Mouse (Mus musculus) intestine, embryonic 15.5 days (tissue): Measurements from ENCODE around the gene Gm10428. TPM values are rescaled to one million over a fixed set of nuclear protein-coding genes. Genes with fewer than 3 reads are reported as not detected.
"Not testable (repeated sequence)": the region's sequence is repeated elsewhere in the genome, so short reads cannot be mapped to it uniquely, and the experiment has no call there.

ENCODE experiments used
- ATAC-seq: fragments of 200-750 bp; cut with Nextera tagmentation; 2 replicates; pipeline ENCODE4 v1.8.0; 2017; ENCODE audit warnings: moderate TSS enrichment, moderate library complexity
- H3K27ac ChIP-seq: fragments of 300-500 bp; sonication (generic); 2 replicates; pipeline ENCODE4 v1.5.1; 2015; ENCODE audit warnings: mild to moderate bottlenecking, inconsistent platforms
- H3K27me3 ChIP-seq: fragments of 300-500 bp; sonication (generic); replicated peaks from 2 replicates; pipeline ENCODE4 v1.6.1; 2015; ENCODE audit warnings: inconsistent platforms
- H3K36me3 ChIP-seq: fragments of 300-500 bp; sonication (generic); 2 replicates; pipeline ENCODE4 v1.6.1; 2015; ENCODE audit warnings: inconsistent platforms
- H3K4me1 ChIP-seq: fragments of 300-500 bp; sonication (generic); replicated peaks from 2 replicates; pipeline ENCODE4 v1.6.1; 2015; ENCODE audit warnings: inconsistent platforms
- H3K4me2 ChIP-seq: fragments of 300-500 bp; sonication (generic); replicated peaks from 2 replicates; pipeline ENCODE4 v1.6.1; 2015; ENCODE audit warnings: mild to moderate bottlenecking, inconsistent platforms
- H3K4me3 ChIP-seq: fragments of 300-500 bp; sonication (generic); replicated peaks from 2 replicates; pipeline ENCODE4 v1.5.1; 2015; ENCODE audit warnings: inconsistent platforms
- H3K9ac ChIP-seq: fragments of 300-500 bp; sonication (generic); 2 replicates; pipeline ENCODE4 v1.6.1; 2015; ENCODE audit warnings: inconsistent platforms
- H3K9me3 ChIP-seq: fragments of 300-500 bp; sonication (generic); 2 replicates; pipeline ENCODE4 v1.6.1; 2016; ENCODE audit warnings: inconsistent platforms
- WGBS: fragments of 180-500 bp; shearing (Covaris S2); methylation state at CpG from one replicate; pipeline ENCODE4 v1.1.7; 2015; 5-methylcytosine and 5-hydroxymethylcytosine counted together
- polyA plus RNA-seq: library from polyadenylated mRNA; unstranded; fragments of >200 nt; fragmentation: Nextera tagmentation; extraction: Ambion mirVana; gene quantifications from 2 replicates; pipeline ENCODE4 v1.2.1, GENCODE M21; 2015

Gene Gm10428
- polyA plus RNA-seq, 1 experiment from 2014 or later, result not detected

GRCm38 (mm10) chr11:62747227-62747626, 5.7 kb upstream of the Gm10428 start:
- H3K27ac ChIP-seq, result no peak overlapping the region
- no peak for ATAC-seq
- H3K27me3 ChIP-seq, result peaks cover 5% of the 10 kb centered on the region; the same call in 1 of the 2 replicates
- H3K4me2 ChIP-seq, result no peak overlapping the region
- WGBS, result 66% methylated on average over 9 of the region's 9 CpGs
- no peaks in the 10 kb centered on the region for H3K36me3 ChIP-seq
- no peak overlapping the region for H3K9ac ChIP-seq
- no peak overlapping the region for H3K4me3 ChIP-seq
- 0 out of 2 replicates have a peak, but pooled peaks cover 2% of the 10 kb centered on the region for H3K4me1 ChIP-seq
- no peaks in the 10 kb centered on the region for H3K9me3 ChIP-seq

- H3K36me3 ChIP-seq, result no peaks in the 10 kb centered on the region
- no peak overlapping the region for H3K9ac ChIP-seq
- WGBS, result 81% methylated on average over 4 of the region's 4 CpGs
- H3K9me3 ChIP-seq, result no peaks in the 10 kb centered on the region
- 0 out of 2 replicates have a peak, but pooled peaks cover 2% of the 10 kb centered on the region for H3K4me1 ChIP-seq
- peaks cover 5% of the 10 kb centered on the region; the same call in 1 of the 2 replicates for H3K27me3 ChIP-seq
- ATAC-seq, result no peak
- no peak overlapping the region for H3K27ac ChIP-seq
- no peak overlapping the region for H3K4me3 ChIP-seq
- no peak overlapping the region for H3K4me2 ChIP-seq
Measured at GRCm38 (mm10) chr11:62748062-62748461, 4.8 kb upstream of the Gm10428 start.

GRCm38 (mm10) chr11:62749445-62749844, 3.5 kb upstream of the Gm10428 start:
- H3K4me2 ChIP-seq, H3K4me1 ChIP-seq, H3K4me3 ChIP-seq, H3K27ac ChIP-seq, H3K27me3 ChIP-seq, H3K9me3 ChIP-seq, H3K36me3 ChIP-seq, ATAC-seq, H3K9ac ChIP-seq: not testable (repeated sequence)
- 78% methylated on average over 13 of the region's 13 CpGs for WGBS

GRCm38 (mm10) chr11:62752191-62752590, 709 bp upstream of the Gm10428 start:
- 63% methylated on average over 11 of the region's 11 CpGs for WGBS
- no peak overlapping the region for H3K4me3 ChIP-seq
- H3K4me1 ChIP-seq, result peaks cover 7% of the 10 kb centered on the region; the same call in 1 of the 2 replicates
- peaks cover 5% of the 10 kb centered on the region; the same call in 1 of the 2 replicates for H3K27me3 ChIP-seq
- H3K9ac ChIP-seq, result no peak overlapping the region
- no peak overlapping the region for H3K4me2 ChIP-seq
- no peak for ATAC-seq
- H3K36me3 ChIP-seq, result no peaks in the 10 kb centered on the region
- no peaks in the 10 kb centered on the region for H3K9me3 ChIP-seq
- H3K27ac ChIP-seq, result no peak overlapping the region

- H3K4me2 ChIP-seq, result peak overlapping the region; percentile 56
- H3K27ac ChIP-seq, result no peak overlapping the region
- H3K4me3 ChIP-seq, result peak overlapping the region; percentile 27
- no peaks in the 10 kb centered on the region for H3K27me3 ChIP-seq
- H3K9ac ChIP-seq, result no peak overlapping the region
- peak; percentile 98 for ATAC-seq
- peaks cover 9% of the 10 kb centered on the region; the same call in 1 of the 2 replicates for H3K4me1 ChIP-seq
- 6% methylated on average over 36 of the region's 36 CpGs for WGBS
- H3K9me3 ChIP-seq, result no peaks in the 10 kb centered on the region
- H3K36me3 ChIP-seq, result no peaks in the 10 kb centered on the region
Measured at GRCm38 (mm10) chr11:62756456-62757142, 3.7 kb downstream of the Gm10428 start.

- Histone ChIP-seq H3K27ac (no peak overlapping the region), H3K9ac (no peak overlapping the region), H3K4me1 (peaks cover 11% of the 10 kb centered on the region), H3K36me3 (no peaks in the 10 kb centered on the region), H3K9me3 (no peaks in the 10 kb centered on the region), H3K4me3 (peak overlapping the region; percentile 27), H3K4me2 (peak overlapping the region; percentile 56), H3K27me3 (no peaks in the 10 kb centered on the region)
- WGBS, result 4% methylated on average over 7 of the region's 7 CpGs
- ATAC-seq, result peak; percentile 36
Measured at GRCm38 (mm10) chr11:62757143-62757507, 4.2 kb downstream of the Gm10428 start.

- 78% methylated on average over 6 of the region's 6 CpGs for WGBS
- no peak overlapping the region for H3K4me2 ChIP-seq
- no peak overlapping the region for H3K4me3 ChIP-seq
- no peaks in the 10 kb centered on the region for H3K9me3 ChIP-seq
- no peak for ATAC-seq
- no peaks in the 10 kb centered on the region for H3K27me3 ChIP-seq
- no peaks in the 10 kb centered on the region for H3K36me3 ChIP-seq
- peaks cover 12% of the 10 kb centered on the region for H3K4me1 ChIP-seq
- H3K9ac ChIP-seq, result no peak overlapping the region
- H3K27ac ChIP-seq, result no peak overlapping the region
Measured at GRCm38 (mm10) chr11:62757906-62758305, 5.0 kb downstream of the Gm10428 start.

- WGBS, result 93% methylated on average over 11 of the region's 11 CpGs
- Histone ChIP-seq H3K27ac (peak overlapping the region; percentile 41; the same call in 1 of the 2 replicates), H3K36me3 (no peaks in the 10 kb centered on the region), H3K9ac (no peak overlapping the region), H3K4me1 (peaks cover 12% of the 10 kb centered on the region), H3K4me3 (no peak overlapping the region), H3K4me2 (no peak overlapping the region), H3K9me3 (no peaks in the 10 kb centered on the region), H3K27me3 (no peaks in the 10 kb centered on the region)
- ATAC-seq, result no peak
Measured at GRCm38 (mm10) chr11:62758491-62758890, 5.6 kb downstream of the Gm10428 start.

- 51% methylated on average over 9 of the region's 9 CpGs for WGBS
- Histone ChIP-seq H3K9me3 (no peaks in the 10 kb centered on the region), H3K27me3 (no peaks in the 10 kb centered on the region), H3K4me3 (no peak overlapping the region), H3K4me2 (peak overlapping the region; percentile 36; the same call in 1 of the 2 replicates), H3K9ac (no peak overlapping the region), H3K4me1 (peaks cover 12% of the 10 kb centered on the region), H3K27ac (peak overlapping the region; percentile 51), H3K36me3 (no peaks in the 10 kb centered on the region)
- ATAC-seq, result peak; percentile 80
Measured at GRCm38 (mm10) chr11:62760755-62761457, 8.0 kb downstream of the Gm10428 start.

GRCm38 (mm10) chr11:62776510-62776909, 23.6 kb downstream of the Gm10428 start:
- Histone ChIP-seq H3K27ac (no peak overlapping the region), H3K4me2 (no peak overlapping the region), H3K9ac (no peak overlapping the region), H3K36me3 (peaks cover 32% of the 10 kb centered on the region), H3K9me3 (peaks cover 9% of the 10 kb centered on the region; the same call in 1 of the 2 replicates), H3K27me3 (no peaks in the 10 kb centered on the region), H3K4me3 (no peak overlapping the region), H3K4me1 (no peaks in the 10 kb centered on the region)
- ATAC-seq, result no peak
- WGBS, result 93% methylated on average over 7 of the region's 7 CpGs

GRCm38 (mm10) chr11:62788935-62789616, 36.2 kb downstream of the Gm10428 start, which contains the start of gene Zfp286:
Gene Zfp286 (minus strand): TSS chr11:62789462.
- peak; percentile 95 for ATAC-seq
- H3K9me3 ChIP-seq, result no peaks in the 10 kb centered on the region
- H3K9ac ChIP-seq, result peak within 1 kb of the TSS; percentile 66
- H3K36me3 ChIP-seq, result peaks cover 7% of the 10 kb centered on the region
- H3K27me3 ChIP-seq, result no peaks in the 10 kb centered on the region
- peak within 1 kb of the TSS; percentile 55 for H3K4me3 ChIP-seq
- H3K27ac ChIP-seq, result no peak within 1 kb of the TSS
- WGBS, result 5% methylated on average over 34 of the region's 34 CpGs
- H3K4me1 ChIP-seq, result 0 out of 2 replicates have a peak, but pooled peaks cover 5% of the 10 kb centered on the region
- H3K4me2 ChIP-seq, result peak within 1 kb of the TSS; percentile 88

GRCm38 (mm10) chr11:62789617-62789936, 36.7 kb downstream of the Gm10428 start:
- Histone ChIP-seq H3K4me3 (peak overlapping the region; percentile 55), H3K27ac (no peak overlapping the region), H3K4me2 (peak overlapping the region; percentile 88), H3K9ac (peak overlapping the region; percentile 66), H3K4me1 (0 out of 2 replicates have a peak, but pooled peaks cover 5% of the 10 kb centered on the region), H3K9me3 (no peaks in the 10 kb centered on the region), H3K27me3 (no peaks in the 10 kb centered on the region), H3K36me3 (peaks cover 2% of the 10 kb centered on the region)
- no peak for ATAC-seq
- 58% methylated on average over 3 of the region's 3 CpGs for WGBS
